Mouse (Mus musculus) T-cell, adult 2 months (primary cell): Measurements from ENCODE around the gene Efna5.

Experiments used
- DNase-seq: peaks from one replicate; pipeline ENCODE4 v3.0.0; 2022; ENCODE audit warnings: low spot score

Gene Efna5

GRCm38 (mm10) chr17:62702020-62702814 lies 178.9 kb downstream of the Efna5 start:
- no peak for DNase-seq

- no peak for DNase-seq
Observed at GRCm38 (mm10) chr17:62700791-62701602, 180.1 kb downstream of the Efna5 start.

DNA sequence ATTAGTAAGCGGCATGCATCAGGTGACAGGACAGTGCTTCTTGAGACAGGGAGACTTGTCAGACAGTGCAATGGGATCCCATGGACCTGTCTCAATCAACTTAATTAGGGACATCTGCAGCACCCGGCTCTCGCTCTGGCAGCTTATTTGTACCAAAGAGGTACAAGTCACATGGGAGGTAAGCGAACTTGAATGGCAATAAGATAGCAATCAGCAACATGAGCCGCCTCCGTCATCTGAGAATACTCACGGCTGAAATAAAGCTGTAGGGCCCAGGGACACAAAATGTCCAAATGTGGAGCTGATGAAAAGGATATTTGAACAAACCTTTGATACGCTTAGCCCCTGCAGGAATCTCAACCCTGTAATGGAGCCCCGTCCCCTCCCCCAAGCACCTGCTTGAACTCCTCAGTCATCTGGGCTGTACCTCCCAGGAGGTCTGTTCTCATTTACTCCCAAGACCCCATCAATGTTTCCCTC lies 186.1 kb downstream of the Efna5 start:
- DNase-seq: no peak

DNA sequence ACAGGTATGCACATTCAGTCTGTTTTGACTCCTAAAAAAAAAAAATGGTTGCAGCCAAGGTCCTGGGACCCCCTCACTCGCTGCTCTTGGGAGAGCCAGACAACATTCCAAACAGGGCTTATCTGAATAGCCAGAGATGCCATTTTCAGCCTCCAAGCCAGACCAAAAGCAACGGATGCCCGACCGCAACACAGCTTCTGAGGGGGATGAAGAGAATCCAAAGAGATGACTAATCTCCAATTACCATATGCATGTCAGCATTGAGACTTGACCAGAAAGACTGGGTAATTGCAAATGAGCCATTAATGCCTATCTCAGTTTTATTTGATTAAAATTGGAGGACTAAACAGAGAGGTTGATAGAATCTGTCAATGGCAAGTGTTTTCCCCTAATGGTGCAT lies 188.9 kb downstream of the Efna5 start:
- DNase-seq: no peak

- no peak for DNase-seq
Observed at GRCm38 (mm10) chr17:62691201-62691715, 189.9 kb downstream of the Efna5 start.

GRCm38 (mm10) chr17:62690256-62690655 lies 190.9 kb downstream of the Efna5 start:
- no peak for DNase-seq

DNA sequence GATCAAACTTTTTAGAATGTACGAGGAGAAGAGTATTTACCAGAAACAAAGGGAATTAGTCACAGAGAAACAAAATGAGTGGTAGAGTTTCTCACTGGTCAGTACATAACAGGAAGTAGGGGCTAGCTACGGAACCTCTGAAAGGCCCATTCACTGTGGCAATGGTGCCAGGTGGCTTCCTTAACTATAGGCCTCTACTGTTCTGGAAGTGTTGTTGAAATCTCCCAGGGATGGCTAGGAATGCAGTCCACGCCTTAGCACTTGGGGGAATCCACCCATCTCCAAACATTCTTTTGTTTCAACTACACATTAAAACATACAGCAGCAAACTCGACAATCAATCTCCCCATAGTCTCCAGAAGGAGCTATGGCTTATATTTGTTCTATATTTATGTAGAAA lies 191.5 kb downstream of the Efna5 start:
- DNase-seq: no peak

DNA sequence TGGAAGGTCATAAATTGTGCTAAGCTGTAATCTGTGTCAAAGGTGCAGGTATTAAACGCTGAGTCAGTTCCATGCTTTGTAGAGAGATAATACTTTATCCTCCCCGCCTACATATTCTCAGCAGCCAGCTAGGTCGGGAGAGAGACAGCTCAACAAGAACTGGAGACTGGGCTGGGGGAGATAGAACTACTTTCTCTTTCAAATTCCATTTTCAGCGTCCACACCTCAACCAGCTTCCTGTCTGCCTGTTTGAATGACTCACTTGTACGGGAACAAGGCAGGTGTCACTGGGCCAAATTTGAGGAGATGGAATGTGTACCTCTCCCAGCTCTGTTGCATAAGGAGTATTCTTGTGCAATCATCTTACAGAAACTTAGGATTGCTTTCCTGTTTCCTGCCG lies 193.7 kb downstream of the Efna5 start:
- DNase-seq: no peak

DNA sequence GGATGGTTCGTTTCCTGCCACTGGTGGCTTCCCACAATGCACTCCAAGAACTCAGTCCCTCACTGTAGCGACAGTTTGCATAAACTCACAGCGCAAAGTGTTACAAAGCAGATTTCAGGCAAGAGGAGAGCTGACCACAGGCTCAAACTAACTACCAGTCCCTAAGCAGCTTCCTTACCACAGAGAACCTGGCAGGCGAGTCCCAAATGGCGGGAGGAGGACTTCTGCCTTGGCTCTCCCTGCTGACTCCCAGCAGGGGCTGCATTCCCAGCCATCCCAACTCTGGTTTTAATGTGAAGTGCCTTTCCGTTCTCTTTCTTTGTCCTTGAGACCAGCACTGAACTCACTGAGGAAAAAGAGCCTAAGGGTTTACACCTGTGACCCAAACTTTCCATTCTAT lies 195.9 kb downstream of the Efna5 start:
- no peak for DNase-seq

- DNase-seq: no peak
Observed at GRCm38 (mm10) chr17:62683142-62683541, 198.0 kb downstream of the Efna5 start.

DNA sequence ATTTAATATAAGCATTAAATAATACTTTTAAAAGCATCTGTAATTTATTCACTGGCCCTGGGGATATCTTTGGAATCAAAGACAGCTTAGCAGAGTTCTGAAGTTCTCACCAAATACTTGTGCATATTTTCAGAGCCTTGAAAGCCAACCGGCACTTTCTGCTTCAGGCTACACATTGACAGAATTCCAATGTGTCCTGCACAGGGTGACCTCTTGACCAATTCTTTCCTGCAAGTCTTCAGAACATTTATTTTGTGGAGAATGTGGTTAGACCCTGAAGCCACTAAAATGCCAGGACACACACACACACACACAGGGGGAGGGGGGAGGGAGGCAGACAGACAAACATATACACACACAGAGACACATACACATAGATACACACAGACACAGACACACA lies 199.4 kb downstream of the Efna5 start:
- DNase-seq: no peak

DNA sequence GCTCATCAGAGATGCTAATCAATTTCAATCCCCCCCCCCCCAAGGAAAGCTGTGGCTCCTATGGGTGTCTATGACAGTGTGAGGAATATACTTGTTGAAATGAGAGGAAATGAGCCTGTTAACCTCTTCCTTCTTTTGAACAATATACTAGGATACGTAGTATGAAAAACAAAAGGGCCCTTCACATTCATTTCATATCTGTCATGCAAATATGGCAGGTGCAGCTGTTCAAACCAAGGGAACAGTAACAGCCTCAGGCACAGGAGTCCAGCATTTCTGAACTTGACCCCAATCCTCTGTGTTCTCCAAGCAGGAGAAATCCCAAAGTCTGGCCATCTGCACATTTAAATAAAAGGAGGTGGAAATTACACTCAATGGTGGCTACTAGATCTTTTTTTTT lies 200.4 kb downstream of the Efna5 start:
- no peak for DNase-seq

DNA sequence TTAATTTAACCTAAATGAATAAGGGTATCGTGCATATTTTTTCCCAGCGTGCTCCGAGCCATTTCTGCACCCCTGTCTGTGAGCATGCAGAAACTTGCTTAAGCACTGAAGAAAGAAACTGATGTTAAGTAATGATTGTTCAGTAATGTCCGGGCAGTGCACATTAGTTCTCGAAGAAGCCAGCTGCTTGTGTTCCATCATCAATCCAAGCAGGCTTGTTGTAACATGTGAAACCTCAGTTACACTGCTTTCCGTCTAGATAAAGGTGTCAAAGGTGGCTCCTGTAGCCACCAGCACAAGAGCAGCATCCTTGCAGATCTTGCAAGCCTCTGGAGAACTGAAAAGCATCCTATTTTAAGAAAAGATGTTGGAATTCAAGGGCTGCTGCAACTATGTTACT lies 204.3 kb downstream of the Efna5 start:
- DNase-seq: no peak

DNA sequence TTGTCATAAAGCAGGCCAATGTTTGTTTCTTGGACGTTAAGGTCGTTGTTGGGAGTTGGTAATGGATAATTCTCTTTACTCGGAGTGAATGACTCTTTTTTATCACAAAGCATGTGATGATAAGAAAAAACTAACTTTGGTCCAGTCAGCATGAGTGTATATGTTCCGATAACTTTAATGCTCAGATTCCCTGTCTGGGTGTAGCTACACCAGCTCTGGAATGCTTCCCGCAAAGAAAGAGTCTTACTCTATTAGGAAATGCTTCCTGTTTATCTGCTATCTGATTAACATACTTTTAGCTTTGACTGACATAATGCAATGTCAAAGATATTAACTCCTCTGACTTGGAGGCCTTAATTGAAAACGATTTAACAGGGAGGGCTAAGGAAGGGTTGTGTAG lies 204.7 kb downstream of the Efna5 start:
- DNase-seq: no peak

DNA sequence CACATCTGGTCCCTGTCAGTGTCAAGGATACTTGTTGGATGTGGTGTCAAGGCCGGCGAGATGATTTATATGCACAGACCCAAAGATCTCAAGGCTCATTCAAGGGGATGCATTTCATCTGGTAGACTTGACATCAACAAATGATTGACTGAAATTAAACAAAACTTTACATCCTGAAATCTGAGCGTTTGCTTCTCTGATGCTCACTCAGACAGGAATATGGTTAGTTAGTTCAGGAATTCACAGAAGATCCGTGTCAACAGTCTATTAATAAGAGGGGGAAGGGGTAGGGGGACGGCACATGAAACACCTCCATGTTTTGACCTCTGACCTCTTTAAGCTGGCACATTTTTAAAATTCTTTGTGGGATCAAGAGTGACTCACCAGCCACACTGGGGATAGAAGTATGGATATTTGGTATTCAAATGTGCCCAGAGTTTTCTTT lies 205.3 kb downstream of the Efna5 start:
- DNase-seq: no peak

GRCm38 (mm10) chr17:62672068-62672467 lies 209.0 kb downstream of the Efna5 start:
- DNase-seq: no peak

DNA sequence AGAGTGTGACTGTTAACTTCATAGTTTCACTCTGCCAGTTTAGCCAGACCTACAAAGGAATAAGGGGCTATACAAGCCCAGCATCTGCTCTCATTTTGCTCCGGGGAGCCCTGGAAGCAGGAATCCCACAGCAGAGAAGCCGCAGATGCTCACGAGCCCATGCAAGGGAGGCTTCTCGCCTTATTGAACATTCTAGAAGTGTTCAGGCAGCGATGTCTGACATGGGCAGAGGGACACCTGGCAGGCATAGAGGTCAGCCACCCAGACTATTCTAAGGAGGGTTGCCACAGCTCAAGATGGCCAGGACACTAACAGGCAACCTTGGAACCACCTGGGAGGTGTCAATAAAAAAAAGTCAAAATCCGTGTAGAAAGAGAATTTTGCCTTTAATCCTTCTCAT lies 214.4 kb downstream of the Efna5 start:
- no peak for DNase-seq

GRCm38 (mm10) chr17:62665823-62666222 lies 215.3 kb downstream of the Efna5 start:
- DNase-seq: no peak

DNA sequence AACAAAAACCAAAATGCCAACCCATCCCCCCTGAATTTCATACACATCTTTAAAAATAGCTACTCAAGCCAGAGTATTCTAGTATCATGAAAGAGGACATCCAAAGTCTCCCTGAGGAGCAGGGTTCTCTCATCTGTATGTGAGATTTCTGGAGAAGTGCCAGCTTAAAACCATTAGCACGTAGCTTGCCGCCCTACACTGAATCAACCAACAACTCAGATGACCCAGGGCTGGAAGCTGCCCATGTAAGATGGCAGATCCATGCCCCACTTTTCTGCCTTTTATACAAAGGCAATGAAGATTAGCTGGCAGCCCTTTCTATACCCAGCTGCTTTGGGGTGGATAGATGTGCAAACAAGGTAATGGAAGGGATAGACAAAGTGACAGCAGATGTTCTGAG lies 216.4 kb downstream of the Efna5 start:
- DNase-seq: no peak

- no peak for DNase-seq
Observed at GRCm38 (mm10) chr17:62661801-62662200, 219.3 kb downstream of the Efna5 start.

GRCm38 (mm10) chr17:62659501-62660175 lies 221.5 kb downstream of the Efna5 start:
- DNase-seq: no peak

GRCm38 (mm10) chr17:62657832-62658630 lies 223.1 kb downstream of the Efna5 start:
- DNase-seq: no peak
